Mouse (Mus musculus) retina, adult 2 months (tissue): ENCODE measurements around the gene Optn.
A peak's percentile ranks its signal among the peaks of the same experiment; 100 is the strongest.
"Not testable (repeated sequence)": the region's sequence is repeated elsewhere in the genome, so short reads cannot be mapped to it uniquely, and the experiment has no call there.

ENCODE experiments used
- DNase-seq: peaks from one replicate; pipeline ENCODE4 v3.0.0-alpha.2; 2012; ENCODE audit warnings: low read depth, low spot score

Optn gene

GRCm38 (mm10) chr2:5063299-5064205 is at the start of gene Optn:
Gene Optn, minus strand, starts transcription at chr2:5064051.
- peak; percentile 74 for DNase-seq

- DNase-seq = no peak
Observed at GRCm38 (mm10) chr2:5112785-5113291, 49.0 kb upstream of the Optn start.

DNA sequence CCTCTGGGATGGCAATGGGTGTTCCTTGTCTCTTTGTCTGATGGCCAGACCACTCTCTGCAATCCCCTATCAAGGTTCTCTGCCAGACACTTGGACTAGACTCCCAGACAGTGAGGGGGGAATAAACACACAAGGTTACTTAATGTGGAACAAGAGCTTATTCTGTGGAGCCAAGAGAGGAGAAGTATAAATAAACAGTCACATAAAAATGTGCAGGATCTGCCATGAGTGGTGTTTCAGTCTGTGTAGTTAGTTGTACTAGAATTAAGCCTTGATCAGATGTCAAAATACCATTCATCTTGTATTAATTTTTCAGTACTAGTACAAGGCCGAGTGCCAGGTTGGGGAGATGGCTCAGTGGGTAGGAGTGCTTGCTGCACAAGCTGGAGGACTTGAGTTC is 39.0 kb upstream of the Optn start:
- no peak for DNase-seq

GRCm38 (mm10) chr2:5101743-5102245 is 37.9 kb upstream of the Optn start:
- no peak for DNase-seq

- DNase-seq = no peak
Observed at GRCm38 (mm10) chr2:5099176-5099575, 35.3 kb upstream of the Optn start.

GRCm38 (mm10) chr2:5097786-5098445 is 34.1 kb upstream of the Optn start:
- no peak for DNase-seq

- no peak for DNase-seq
Observed at GRCm38 (mm10) chr2:5095316-5095715, 31.5 kb upstream of the Optn start.

DNA sequence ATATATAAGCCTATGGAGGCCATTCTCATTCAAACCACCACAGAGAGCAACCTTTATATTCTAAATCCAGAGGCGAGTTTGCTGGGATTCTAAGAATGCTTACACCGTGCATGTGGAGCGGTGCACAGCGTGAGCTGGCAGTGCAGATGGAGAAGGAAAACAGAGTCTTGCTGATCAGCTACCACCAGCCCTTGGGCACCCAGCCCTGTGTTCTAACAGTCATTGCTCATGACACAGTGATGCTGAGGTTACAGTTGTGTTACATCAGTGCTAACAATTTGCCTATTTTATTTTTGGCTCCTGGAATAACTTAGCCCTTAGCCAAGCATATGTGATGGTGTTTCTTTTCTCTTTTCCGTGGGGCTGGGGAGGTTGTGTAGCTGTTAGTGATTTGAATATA is 31.0 kb upstream of the Optn start:
- DNase-seq = no peak

DNA sequence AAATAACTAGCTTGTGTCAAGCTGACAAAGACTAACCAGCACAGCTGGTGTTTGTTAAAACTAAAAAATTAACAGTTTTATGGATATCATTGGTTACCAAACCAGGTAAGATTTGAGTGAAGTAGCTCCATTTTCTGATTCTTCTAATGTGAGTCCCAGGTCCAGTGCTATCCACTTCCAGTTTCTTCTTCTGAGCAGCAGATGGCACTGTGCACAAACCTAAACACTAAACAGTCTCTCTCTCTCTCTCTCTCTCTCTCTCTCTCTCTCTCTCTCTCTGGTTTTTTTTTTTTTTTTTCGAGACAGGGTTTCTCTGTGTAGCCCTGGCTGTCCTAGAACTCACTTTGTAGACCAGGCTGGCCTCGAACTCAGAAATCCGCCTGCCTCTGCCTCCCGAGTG is 26.5 kb upstream of the Optn start:
- DNase-seq = peak; percentile 50

GRCm38 (mm10) chr2:5087667-5088066 is 23.8 kb upstream of the Optn start:
- DNase-seq = no peak

DNA sequence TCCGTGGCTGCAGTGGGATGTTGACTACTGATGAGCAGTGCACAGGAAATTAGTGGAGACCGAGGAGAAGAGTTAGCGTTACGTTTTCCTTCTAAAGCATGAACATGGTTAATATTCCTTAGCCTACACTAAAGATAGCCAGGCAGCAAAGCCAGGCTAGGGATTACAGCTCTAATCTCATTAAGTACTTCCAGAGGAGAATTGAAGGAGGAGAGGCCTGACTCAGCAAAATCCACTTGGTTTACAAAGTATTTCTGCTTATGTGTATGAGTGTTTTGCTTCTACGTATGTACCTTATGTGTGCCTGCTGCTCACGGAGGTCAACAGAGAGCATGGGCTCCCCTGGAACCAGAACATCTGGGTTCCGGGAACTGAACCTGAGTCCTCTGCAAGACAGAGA is 19.9 kb upstream of the Optn start:
- DNase-seq = peak; percentile 87

DNA sequence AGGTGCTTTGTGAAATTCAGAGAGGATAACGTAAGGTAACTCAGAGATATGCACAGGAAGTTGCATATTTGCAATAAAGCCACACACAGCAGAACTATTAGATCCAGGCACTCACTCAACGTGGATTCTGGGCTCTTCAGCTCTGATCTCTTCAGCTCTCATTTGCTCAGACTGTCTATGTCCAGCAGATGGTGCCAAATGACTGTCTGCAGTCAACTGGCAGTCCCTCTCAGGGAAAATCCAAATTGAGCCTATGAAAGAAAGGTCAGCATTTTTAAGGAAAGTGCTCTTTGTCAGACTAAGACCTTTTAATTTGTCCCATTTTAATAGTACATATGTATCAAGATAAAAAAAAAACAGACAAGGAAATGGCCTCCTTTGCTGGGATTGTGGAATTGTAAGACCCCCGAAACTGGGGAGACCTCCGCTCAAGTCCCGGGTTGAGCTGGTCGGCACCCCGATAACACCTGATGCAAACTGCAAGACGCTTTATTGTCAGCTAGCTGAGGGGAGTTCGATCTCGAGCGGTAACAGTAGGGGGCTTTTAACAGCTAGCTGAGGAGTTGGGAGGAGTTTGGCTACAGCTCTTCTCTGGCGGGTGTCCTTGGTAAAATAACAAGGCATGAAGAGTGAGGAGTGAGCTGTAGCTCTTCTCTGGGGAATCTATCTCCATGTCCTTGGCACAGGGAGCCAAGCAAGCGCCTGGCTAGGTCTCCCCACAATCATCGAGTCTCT is 16.4 kb upstream of the Optn start:
- peak; percentile 73 for DNase-seq

GRCm38 (mm10) chr2:5077937-5078336 is 14.1 kb upstream of the Optn start:
- no peak for DNase-seq

DNA sequence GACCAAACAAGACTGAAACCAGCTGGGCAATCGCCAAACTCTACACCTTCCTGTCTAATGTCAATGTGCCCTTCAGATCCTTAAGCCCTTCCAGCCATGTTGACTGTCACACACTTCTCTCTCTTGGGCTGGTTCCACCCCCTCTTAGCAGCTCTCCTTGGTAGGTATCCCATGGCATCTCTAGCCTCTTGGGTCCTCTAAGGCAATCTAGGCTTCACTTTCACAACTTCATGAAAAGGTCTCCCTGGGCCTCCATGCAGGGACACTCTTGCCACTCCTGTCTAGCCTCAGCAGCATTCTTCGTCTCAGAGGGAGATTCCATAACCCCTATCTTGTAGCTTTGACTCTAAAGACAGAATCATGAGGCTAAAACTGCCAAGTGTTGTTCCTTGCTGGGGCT is 13.6 kb upstream of the Optn start:
- no peak for DNase-seq

DNA sequence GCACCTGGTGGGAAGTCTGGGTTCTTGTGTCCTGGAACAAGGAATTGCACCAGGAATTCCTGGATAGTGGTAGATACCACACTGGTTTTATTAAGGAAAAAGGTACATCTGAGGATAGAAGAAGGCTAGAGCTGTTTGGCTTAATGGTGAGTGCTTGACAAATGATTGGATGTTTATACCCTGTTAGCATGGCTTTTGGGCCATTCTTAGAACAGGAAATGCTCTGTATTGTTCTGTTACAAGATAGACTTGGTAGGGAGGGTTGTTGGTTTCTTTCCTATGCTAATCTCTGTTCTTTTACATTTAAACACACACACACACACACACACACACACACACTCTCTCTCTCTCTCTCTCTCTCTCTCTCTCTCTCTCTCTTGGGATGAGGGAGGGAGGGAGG is 12.0 kb upstream of the Optn start:
- DNase-seq = no peak

DNA sequence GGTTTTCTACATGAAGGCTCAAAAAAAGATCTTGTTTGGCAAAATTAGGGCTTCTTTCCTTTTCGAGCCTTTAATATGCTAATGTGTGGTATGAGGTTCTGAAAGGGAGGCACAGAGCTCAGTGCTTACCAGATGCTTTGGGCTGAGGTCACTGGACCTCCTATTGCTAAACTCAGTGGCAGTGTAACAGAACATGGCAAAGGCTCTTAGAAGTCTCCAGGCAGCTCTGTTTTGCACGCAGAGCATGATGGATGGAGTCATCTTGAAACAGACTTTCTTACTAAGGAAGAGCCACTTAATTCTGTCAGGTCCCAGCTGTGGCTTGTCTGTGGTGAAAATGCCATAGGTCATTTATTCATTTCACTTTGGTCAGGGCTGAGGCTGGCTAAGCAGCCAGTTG is 11.6 kb upstream of the Optn start:
- no peak for DNase-seq

DNA sequence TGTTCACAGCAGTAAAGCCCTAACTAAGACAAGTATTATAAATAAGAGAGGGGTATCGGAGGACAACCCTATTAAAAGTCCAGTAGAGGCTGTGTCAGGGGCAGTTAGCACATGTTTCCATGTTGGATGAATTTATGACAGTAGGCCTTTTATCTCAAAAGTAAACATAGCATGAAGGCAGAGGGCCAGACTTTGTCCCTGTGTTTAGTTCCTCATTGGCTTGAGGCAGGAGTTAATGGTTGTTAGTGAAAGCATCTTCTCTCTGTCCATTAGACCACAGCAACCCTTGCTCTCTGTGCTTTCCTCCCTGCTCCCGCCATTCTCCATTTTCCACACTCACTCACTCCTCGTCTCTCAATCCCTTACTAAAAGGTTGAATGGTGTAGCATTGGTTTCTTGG is 9.9 kb upstream of the Optn start:
- DNase-seq = no peak

DNA sequence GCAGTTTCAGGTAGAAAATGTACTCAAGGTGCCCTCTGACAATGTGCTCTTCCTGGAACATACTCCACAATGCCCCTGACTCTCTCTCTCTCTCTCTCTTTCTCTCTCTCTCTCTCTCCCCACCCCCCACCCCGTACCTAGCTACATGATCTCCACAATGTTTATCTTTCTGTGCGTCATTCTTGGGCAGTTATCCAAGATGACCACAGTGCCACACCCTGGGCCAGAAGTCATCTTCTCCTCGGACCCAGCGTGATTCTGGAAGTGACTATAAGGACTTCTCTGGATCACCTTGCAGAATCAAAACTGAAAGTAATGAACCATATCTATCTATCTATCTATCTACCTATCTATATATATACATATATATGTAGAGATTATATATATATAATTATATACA is 4.1 kb upstream of the Optn start:
- DNase-seq = no peak

DNA sequence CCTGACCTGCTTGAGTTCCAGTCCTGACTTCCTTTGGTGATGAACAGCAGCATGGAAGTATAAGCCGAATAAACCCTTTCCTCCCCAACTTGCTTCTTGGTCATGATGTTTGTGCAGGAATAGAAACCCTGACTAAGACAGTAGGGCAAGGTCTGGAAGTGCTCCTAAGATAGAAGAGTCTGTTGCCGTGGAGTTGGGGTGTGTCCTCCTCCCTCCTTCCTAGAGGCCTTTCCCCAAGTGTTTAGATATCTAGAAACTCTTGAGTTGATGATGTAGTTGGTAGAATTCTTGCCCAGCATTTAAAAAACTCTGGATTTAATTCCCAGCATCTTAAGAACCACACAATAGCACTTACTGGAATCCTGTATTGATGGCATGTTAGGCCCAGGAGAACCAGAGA is 3.4 kb upstream of the Optn start:
- DNase-seq = not testable (repeated sequence)

- no peak for DNase-seq
Observed at GRCm38 (mm10) chr2:5064247-5064646, 396 bp upstream of the Optn start.

DNA sequence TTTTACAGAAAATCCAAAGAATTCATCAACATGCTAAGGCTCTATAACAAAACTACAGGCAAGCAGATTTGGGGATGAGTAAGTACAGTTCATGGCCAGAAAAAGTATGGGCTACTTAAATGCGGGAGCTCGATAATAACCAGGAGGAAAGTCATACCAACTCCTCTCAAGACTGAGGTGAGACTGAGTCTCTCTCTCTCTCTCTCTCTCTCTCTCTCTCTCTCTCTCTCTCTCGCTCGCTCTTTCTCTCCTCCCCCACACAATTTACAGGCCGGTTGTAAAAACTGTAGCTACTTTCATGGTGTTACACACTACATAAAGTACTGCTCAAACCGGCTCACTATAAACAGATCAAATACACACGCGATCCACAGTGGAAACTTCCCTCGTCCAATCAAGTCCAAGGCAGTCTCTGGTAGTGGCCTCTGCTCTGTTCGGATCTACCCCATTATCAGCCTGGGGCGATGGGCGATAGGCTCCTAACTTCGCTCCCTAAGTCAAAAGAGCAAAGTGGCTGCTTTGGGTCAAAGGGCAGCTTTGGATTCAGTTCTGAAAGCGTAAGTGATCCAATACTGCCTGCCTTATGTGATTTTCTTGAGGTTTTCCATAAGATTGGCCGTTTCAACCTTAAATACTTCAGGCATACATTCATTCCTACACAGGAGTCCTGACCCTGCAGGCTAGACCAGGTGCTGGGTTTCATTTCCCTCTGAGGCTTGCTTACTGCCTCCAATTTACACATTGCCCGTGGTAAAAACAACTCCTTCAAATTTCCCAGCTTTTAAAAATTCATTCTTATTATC is 1.2 kb downstream of the Optn start:
- DNase-seq = no peak
